Mouse (Mus musculus) forebrain, embryonic 14.5 days (tissue): ENCODE results near the gene Add3. TPM values are rescaled to one million over a fixed set of nuclear protein-coding genes. Genes with fewer than 3 reads are reported as not detected.

ENCODE experiments used
- ATAC-seq: fragments of 200-750 bp; cut with Nextera tagmentation; 2 replicates; pipeline ENCODE4 v1.8.0; 2017; ENCODE audit warnings: mild to moderate bottlenecking, moderate library complexity
- DNase-seq: peaks from one replicate; pipeline ENCODE4 v3.0.0-alpha.2; 2015; ENCODE audit warnings: low spot score
- H3K27ac ChIP-seq: fragments of 300-500 bp; sonication (generic); 2 replicates; pipeline ENCODE4 v1.5.1; 2014; ENCODE audit warnings: low read depth, mild to moderate bottlenecking, control low read depth, low read length, moderate library complexity
- H3K27me3 ChIP-seq: fragments of 300-500 bp; sonication (generic); replicated peaks from 2 replicates; pipeline ENCODE4 v1.6.1; 2014; ENCODE audit warnings: low read length, control low read depth, mixed read lengths; ENCODE audit not compliant: control insufficient read depth, insufficient read depth
- H3K36me3 ChIP-seq: fragments of 300-500 bp; sonication (generic); 2 replicates; pipeline ENCODE4 v1.6.1; 2014; ENCODE audit warnings: low read length, control low read depth; ENCODE audit not compliant: control insufficient read depth, insufficient read depth
- H3K4me1 ChIP-seq: fragments of 300-500 bp; sonication (generic); 2 replicates; pipeline ENCODE4 v1.6.1; 2014; ENCODE audit warnings: antibody characterized with exemption, low read length, control low read depth; ENCODE audit not compliant: control insufficient read depth, insufficient read depth
- H3K4me2 ChIP-seq: fragments of 300-500 bp; sonication (generic); 2 replicates; pipeline ENCODE4 v1.6.1; 2014; ENCODE audit warnings: mild to moderate bottlenecking, control low read depth, low read length
- H3K4me3 ChIP-seq: fragments of 300-500 bp; sonication (generic); 2 replicates; pipeline ENCODE4 v1.5.1; 2014; ENCODE audit warnings: low read depth, low read length, control low read depth
- H3K9ac ChIP-seq: fragments of 300-500 bp; sonication (generic); 2 replicates; pipeline ENCODE4 v1.6.1; 2014; ENCODE audit warnings: mild to moderate bottlenecking, low read length, control low read depth, moderate library complexity
- H3K9me3 ChIP-seq: fragments of 300-500 bp; sonication (generic); replicated peaks from 2 replicates; pipeline ENCODE4 v1.6.1; 2016; ENCODE audit warnings: low read length, control low read depth, mixed read lengths; ENCODE audit not compliant: control insufficient read depth
- WGBS: fragments of 180-500 bp; shearing (Covaris S2); extraction: QIAGEN DNeasy Blood & Tissue Kit; methylation state at CpG from one replicate; pipeline ENCODE4 v1.1.7; 2014; 5-methylcytosine and 5-hydroxymethylcytosine counted together
- polyA plus RNA-seq: library from polyadenylated mRNA; unstranded; fragments of >200 nt; fragmentation: Nextera tagmentation; extraction: Ambion mirVana; gene quantifications from 2 replicates; pipeline ENCODE4 v1.2.1, GENCODE M21; 2014

The Add3 gene
- polyA plus RNA-seq, 1 experiment from 2014 or later, result 25.2 TPM

GRCm38 (mm10) chr19:53127320-53128291 lies 12.6 kb upstream of the Add3 start:
- ATAC-seq, result no peak
- Histone ChIP-seq H3K27me3 (no peaks in the 10 kb centered on the region), H3K4me3 (no peak overlapping the region), H3K9me3 (no peaks in the 10 kb centered on the region), H3K9ac (no peak overlapping the region), H3K4me1 (no peaks in the 10 kb centered on the region), H3K36me3 (no peaks in the 10 kb centered on the region), H3K4me2 (no peak overlapping the region), H3K27ac (no peak overlapping the region)
- no peak for DNase-seq
- 65% methylated on average over 18 of the region's 18 CpGs for WGBS

- WGBS, result 66% methylated on average over 13 of the region's 13 CpGs
- Histone ChIP-seq H3K27me3 (no peaks in the 10 kb centered on the region), H3K4me3 (no peak overlapping the region), H3K4me1 (no peaks in the 10 kb centered on the region), H3K36me3 (no peaks in the 10 kb centered on the region), H3K27ac (no peak overlapping the region), H3K9ac (no peak overlapping the region), H3K4me2 (no peak overlapping the region), H3K9me3 (no peaks in the 10 kb centered on the region)
- no peak for ATAC-seq
- no peak for DNase-seq
These were observed 11.5 kb upstream of the Add3 start for GRCm38 (mm10) chr19:53128494-53129337.

GRCm38 (mm10) chr19:53130399-53131175 lies 9.7 kb upstream of the Add3 start:
- no peaks in the 10 kb centered on the region for H3K4me1 ChIP-seq
- WGBS, result 93% methylated on average over 15 of the region's 16 CpGs
- H3K4me3 ChIP-seq, result no peak overlapping the region
- no peak for ATAC-seq
- H3K9me3 ChIP-seq, result no peaks in the 10 kb centered on the region
- DNase-seq, result no peak
- no peaks in the 10 kb centered on the region for H3K36me3 ChIP-seq
- no peak overlapping the region for H3K4me2 ChIP-seq
- no peaks in the 10 kb centered on the region for H3K27me3 ChIP-seq
- H3K27ac ChIP-seq, result no peak overlapping the region
- H3K9ac ChIP-seq, result no peak overlapping the region

- H3K27ac ChIP-seq, result no peak overlapping the region
- no peaks in the 10 kb centered on the region for H3K27me3 ChIP-seq
- DNase-seq, result no peak
- ATAC-seq, result no peak
- no peak overlapping the region for H3K4me2 ChIP-seq
- no peaks in the 10 kb centered on the region for H3K36me3 ChIP-seq
- no peaks in the 10 kb centered on the region for H3K9me3 ChIP-seq
- no peak overlapping the region for H3K9ac ChIP-seq
- 80% methylated on average over 10 of the region's 10 CpGs for WGBS
- peaks cover 4% of the 10 kb centered on the region; the same call in 1 of the 2 replicates for H3K4me1 ChIP-seq
- no peak overlapping the region for H3K4me3 ChIP-seq
These were observed 7.8 kb upstream of the Add3 start for GRCm38 (mm10) chr19:53132471-53132870.

GRCm38 (mm10) chr19:53136336-53137090 lies 3.7 kb upstream of the Add3 start:
- Histone ChIP-seq H3K36me3 (no peaks in the 10 kb centered on the region), H3K4me2 (no peak overlapping the region), H3K27ac (no peak overlapping the region), H3K27me3 (no peaks in the 10 kb centered on the region; the same call in none of the 2 replicates), H3K4me1 (peaks cover 6% of the 10 kb centered on the region; the same call in 1 of the 2 replicates), H3K9ac (no peak overlapping the region), H3K9me3 (no peaks in the 10 kb centered on the region), H3K4me3 (no peak overlapping the region)
- no peak for ATAC-seq
- peak; percentile 14 for DNase-seq
- WGBS, result 48% methylated on average over 13 of the region's 13 CpGs

- WGBS, result 24% methylated on average over 4 of the region's 4 CpGs
- no peaks in the 10 kb centered on the region for H3K36me3 ChIP-seq
- ATAC-seq (no peak), DNase-seq (peak; percentile 58)
- H3K4me1 ChIP-seq, result peaks cover 11% of the 10 kb centered on the region; the same call in 1 of the 2 replicates
- H3K27ac ChIP-seq, result no peak overlapping the region
- H3K4me2 ChIP-seq, result no peak overlapping the region
- H3K9me3 ChIP-seq, result no peaks in the 10 kb centered on the region
- no peak overlapping the region for H3K9ac ChIP-seq
- no peaks in the 10 kb centered on the region; the same call in none of the 2 replicates for H3K27me3 ChIP-seq
- no peak overlapping the region for H3K4me3 ChIP-seq
These were observed 3.0 kb upstream of the Add3 start for GRCm38 (mm10) chr19:53137116-53137670.

GRCm38 (mm10) chr19:53140804-53141250 lies 584 bp downstream of the Add3 start:
- Histone ChIP-seq H3K9ac (peak overlapping the region; percentile 61), H3K36me3 (no peaks in the 10 kb centered on the region), H3K4me3 (peak overlapping the region; percentile 85), H3K27me3 (no peaks in the 10 kb centered on the region; the same call in none of the 2 replicates), H3K4me1 (peaks cover 18% of the 10 kb centered on the region), H3K27ac (0 out of 2 replicates have a peak overlapping the region, but pooled peaks have one; percentile 39), H3K4me2 (peak overlapping the region; percentile 90), H3K9me3 (no peaks in the 10 kb centered on the region)
- WGBS, result 5% methylated on average over 6 of the region's 6 CpGs
- ATAC-seq (no peak), DNase-seq (no peak)
